Mouse (Mus musculus) gastrocnemius, adult 2 months (tissue): Measurements from ENCODE around the gene Tmem26. TPM values are rescaled to one million over a fixed set of nuclear protein-coding genes. Genes with fewer than 3 reads are reported as not detected.

ENCODE experiments used
- DNase-seq: peaks from one replicate; pipeline ENCODE4 v3.0.0; 2022
- H3K27ac ChIP-seq: fragments of 200-600 bp; 2 replicates; pipeline ENCODE4 v1.8.1; 2022; ENCODE audit warnings: mild to moderate bottlenecking
- H3K4me3 ChIP-seq: fragments of 200-600 bp; 2 replicates; pipeline ENCODE4 v1.8.1; 2022; ENCODE audit warnings: mild to moderate bottlenecking, moderate library complexity
- CTCF ChIP-seq: fragments of 200-600 bp; IDR thresholded peaks from 2 replicates; pipeline ENCODE4 v1.8.1; 2022; ENCODE audit warnings: antibody characterized with exemption, mild to moderate bottlenecking, moderate library complexity
- intact Hi-C: fragments of 180-260 bp; cut with DNase I; formaldehyde crosslinking; loops from one replicate; pipeline ENCODE4 v1.15.1; 2025
- long read RNA-seq, 2 experiments: library from polyadenylated mRNA; stranded (forward); transcript quantifications; one replicate each; pipeline ENCODE4 v2.0.0; 2021
- total RNA-seq, 2 experiments: library from RNA; stranded (reverse); gene quantifications; 2 replicates each; pipeline ENCODE4 v1.2.3; 2021

Gene Tmem26
- total RNA-seq: under 1 TPM; 0.59 to 0.66 TPM
- long read RNA-seq, experiment 1: 0 reads
- long read RNA-seq, experiment 2: 0 reads

DNA sequence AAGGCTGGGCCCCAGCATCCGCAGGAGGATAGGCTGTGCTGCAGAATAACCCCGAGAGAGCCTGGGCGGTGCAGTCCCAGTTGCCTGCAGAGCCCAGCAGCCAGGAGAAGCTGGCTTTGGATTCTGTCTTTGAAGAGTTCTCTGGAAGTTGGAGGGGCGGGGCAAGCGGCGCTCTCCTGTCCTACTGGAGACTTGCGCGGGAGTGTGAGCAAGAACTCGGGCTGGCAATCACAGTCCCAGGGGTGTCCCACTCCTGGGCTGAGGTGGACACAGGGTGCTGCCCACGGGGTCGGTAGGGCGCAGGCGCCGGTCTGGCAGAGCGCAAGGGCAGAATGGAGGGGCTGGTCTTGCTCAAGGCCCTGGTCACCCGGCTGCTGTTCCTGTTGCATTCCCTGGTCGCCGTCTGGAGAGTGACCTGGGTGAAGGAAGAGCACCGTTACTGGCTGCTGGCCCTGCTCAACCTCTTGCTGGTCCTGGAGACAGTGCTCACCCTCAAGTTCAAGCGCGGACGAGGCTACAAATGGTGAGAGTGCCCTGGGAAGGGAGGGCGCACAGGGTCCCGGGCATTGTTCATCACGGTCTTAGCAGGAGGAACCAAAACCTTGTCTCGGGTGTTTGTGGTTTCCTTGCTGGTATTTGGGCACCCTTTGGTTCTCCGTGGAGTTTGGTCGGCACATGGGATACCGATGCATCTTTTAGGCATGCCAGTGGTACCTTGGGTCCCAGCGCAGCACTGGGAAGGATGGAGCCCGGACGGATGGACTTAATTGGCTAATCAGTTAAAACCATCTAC is at the start of gene Tmem26:
Gene Tmem26, plus strand, starts transcription at position 79 of the 793 bp plus-strand sequence.
- peak within 1 kb of the TSS; percentile 10; the same call in 1 of the 2 replicates for H3K27ac ChIP-seq
- TF ChIP-seq CTCF: no peak
- H3K4me3 ChIP-seq: peak within 1 kb of the TSS; percentile 70
- DNase-seq: peak; percentile 46
- intact Hi-C loops: no loop called here

DNA sequence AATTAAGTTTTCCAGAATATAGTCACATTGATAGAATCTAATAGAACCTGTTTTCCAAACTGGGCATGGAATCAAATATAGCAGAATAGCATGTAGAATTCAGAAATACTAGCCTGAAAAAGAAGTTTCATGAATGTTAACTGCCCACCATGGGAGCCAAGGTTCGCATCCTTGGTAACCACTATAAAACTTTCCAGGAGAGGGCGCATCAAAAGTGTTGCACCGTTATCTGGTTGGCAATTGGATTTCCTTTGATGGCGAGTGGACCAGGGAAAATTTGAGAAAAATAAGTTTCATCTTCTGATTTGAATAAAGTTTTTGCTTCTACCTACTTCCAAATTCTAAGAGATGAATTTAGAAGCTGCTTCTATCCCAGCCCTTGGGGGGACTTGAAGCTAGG is 44.8 kb upstream of the Tmem26 start:
- peak; percentile 24; the same call in 1 of the 2 replicates for TF ChIP-seq CTCF
- DNase-seq: no peak
- no peak overlapping the region for H3K27ac ChIP-seq
- intact Hi-C loops: no loop called here
- H3K4me3 ChIP-seq: no peak overlapping the region

DNA sequence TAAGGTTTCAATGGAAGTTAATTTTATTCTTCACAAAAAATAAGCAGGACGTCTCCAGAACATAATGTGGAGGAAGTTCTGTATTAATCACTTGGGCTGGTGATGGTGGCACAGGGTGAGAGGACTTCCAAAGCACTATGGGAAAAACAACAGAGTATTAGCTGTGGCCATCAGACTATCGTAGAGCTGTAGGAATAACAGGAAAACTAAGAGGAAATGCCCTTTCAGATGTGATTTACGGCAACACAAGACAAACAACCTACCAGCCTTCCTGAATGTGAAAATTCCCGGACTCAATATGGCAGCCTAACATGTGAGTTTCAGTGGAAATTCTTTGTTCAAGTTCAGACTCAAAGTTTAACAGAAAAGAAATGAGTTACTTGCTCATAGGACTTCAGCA is 42.2 kb upstream of the Tmem26 start:
- TF ChIP-seq CTCF: no peak
- H3K4me3 ChIP-seq: no peak overlapping the region
- no peak for DNase-seq
- no peak overlapping the region for H3K27ac ChIP-seq
- intact Hi-C loops: no loop called here

DNA sequence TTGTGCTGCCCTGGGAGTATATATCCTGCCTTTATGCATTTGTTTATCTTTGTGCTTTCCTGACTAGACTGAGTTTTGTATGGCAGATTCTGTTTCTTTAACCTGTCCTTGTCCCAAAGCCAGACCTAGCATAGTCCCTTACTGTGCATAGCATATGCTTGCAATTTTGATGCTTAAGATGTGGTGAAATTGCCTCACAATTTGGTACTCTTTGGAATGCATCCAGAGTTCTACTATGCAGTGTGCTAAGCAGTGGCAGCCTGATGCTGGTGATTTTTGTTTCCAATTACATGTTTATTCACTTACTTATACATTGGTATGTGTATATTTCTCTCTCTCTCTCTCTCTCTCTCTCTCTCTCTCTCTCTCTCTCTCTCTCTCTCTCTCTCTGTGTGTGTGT is 37.9 kb upstream of the Tmem26 start:
- intact Hi-C loops: no loop called here
- DNase-seq: no peak
- Histone ChIP-seq H3K27ac (no peak overlapping the region), H3K4me3 (no peak overlapping the region)
- no peak for TF ChIP-seq CTCF

DNA sequence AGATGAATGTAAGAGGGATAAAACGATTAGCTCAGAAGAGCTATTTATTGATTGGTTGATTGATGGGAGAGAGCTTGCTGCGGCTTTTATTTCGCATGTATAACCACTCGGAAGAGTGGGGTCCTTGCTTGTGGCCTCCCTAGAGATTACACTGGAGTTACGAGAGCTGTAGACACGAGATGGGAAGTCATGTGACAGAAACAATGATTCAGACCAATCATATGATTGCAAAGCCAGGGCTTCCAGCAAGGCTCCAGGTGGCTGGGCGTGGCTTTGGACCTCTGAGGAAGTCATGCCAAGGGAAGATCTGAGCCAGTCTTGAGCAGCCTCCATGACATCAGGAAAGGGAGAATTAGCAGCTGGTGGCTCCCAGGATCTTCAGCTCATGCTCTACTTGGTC is 32.3 kb upstream of the Tmem26 start:
- TF ChIP-seq CTCF: no peak
- Histone ChIP-seq H3K27ac (no peak overlapping the region), H3K4me3 (no peak overlapping the region)
- DNase-seq: no peak
- intact Hi-C loops: no loop called here

DNA sequence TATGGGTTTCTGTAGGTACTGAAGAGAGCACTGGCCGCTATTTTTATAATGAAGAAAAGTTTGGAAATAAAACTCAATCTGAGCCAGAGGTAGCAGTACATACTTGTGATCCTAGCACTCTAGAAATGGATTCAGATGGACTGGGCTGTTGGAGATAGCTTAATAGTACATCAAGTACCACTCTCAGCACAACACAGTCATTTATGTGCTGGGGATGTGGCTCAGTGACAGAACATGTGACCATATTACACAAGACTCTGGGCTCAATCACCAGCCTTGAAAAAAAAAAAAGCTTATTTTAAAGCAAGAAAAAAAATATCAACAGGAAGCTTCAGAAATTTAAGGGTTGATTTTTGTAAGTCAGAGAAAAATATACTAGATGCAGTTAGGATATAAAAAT is 31.0 kb upstream of the Tmem26 start:
- intact Hi-C loops: no loop called here
- no peak for TF ChIP-seq CTCF
- Histone ChIP-seq H3K27ac (no peak overlapping the region), H3K4me3 (no peak overlapping the region)
- DNase-seq: no peak

DNA sequence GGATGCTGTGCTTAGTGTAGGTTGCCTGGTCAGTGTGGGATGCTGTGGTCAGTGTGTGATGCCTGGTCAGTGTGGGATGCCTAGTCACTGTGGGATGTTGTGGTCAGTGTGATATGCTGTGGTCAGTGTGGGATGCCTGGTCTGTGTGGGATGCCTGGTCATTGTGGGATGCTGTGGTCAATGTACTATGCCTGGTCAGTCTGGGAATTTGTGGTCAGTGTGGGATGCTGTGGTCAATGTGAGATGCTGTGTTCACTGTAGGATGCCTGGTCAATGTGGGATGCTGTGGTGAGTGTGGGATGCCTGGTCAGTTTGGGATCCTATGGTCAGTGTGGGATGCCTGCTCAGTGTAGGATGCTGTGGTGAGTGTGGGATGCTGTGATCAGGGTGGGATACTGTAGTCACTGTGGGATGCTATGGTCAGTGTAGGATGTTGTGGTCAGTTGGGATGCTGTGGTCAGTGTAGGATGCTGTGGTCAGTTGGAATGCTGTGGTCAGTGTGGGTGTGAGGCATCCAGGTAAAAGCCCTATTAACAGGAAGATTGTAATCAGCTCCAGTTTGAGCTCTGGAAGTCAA is 27.6 kb upstream of the Tmem26 start:
- intact Hi-C loops: no loop called here
- Histone ChIP-seq H3K4me3 (no peak overlapping the region), H3K27ac (no peak overlapping the region)
- DNase-seq: no peak
- no peak for TF ChIP-seq CTCF

DNA sequence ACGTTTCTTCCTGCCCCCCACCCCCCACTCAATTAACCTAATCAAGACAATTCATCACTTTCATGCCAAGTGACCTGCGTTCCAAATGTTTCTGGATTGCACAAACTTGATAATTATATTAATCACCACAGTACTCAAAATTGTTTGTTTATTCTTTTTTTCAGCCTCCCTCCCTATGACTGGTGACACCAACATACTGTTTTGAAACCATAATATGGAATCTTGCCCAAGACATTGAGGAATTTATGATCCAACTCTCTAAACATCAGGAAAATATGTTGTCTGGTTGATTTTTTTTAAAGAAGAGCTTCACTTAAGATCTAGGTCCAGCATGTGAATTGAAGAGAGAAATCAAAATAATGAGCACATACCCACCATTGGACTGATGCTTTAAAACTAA is 19.2 kb upstream of the Tmem26 start:
- intact Hi-C loops: no loop called here
- Histone ChIP-seq H3K27ac (no peak overlapping the region), H3K4me3 (no peak overlapping the region)
- DNase-seq: no peak
- no peak for TF ChIP-seq CTCF

DNA sequence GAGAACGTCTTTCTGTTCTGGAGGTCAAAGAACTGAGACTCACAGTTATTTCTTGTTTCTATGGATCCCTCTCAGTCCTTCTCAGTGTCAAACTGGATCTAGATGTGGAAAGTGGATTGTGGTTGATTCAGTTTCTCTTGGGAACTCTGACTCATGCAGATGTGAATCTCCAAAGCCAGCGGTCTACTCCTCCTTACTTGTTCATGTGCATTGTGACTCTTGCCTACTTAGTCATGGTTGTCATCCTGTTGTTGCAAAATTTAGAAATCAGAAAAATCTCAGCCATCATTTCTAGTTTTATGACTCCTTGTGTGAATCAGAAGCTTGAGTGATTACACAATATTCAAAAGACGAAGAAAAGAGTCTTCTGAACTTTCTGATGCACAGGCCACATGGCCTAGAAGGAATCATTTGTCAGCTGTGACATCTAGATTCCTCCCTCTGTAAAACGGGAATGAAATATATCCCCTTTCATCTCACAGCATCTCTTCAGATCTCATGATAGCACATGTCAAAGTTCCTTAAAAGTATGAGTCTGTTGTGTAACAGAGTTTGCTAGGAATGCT is 17.9 kb upstream of the Tmem26 start:
- 0 out of 2 replicates have a peak overlapping the region, but pooled peaks have one; percentile 2 for H3K27ac ChIP-seq
- intact Hi-C loops: no loop called here
- H3K4me3 ChIP-seq: no peak overlapping the region
- no peak for TF ChIP-seq CTCF
- no peak for DNase-seq

DNA sequence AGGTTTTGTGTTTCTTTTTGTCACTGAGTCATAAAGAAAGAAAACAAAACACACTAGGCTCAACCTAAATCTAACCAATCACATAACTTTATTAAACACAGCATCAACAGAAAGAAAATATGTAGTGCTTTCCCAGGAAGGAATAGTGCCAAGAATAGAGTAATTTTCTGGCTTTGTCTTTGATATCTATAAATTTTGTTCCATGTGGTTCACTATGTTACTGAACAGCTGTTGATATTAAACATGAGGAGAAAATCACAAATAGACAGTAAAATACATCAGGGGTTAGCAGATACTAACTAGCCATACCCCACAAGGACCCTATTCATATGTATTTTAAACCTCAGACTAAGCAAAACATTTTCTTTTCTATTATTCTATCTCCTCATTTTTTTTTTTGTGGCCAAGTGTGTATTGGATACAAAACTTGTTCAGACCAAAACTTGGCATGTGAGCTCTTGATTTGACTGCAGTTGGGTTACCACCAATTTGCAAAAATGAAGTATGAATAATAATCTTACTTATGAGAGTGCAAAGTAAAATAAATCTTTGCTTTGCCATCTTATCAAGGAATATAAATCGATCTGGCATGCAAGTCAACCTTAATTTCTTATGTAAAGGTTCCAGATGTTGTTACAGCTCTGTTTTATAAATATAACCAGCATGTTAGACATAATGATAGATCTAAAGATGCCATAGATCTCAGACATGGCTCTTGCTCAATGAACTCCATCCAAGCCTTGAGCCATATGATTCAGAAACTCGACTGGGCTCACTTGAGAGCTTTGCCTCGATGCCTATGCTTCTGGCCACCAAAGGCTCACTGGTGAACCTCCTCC is 16.2 kb upstream of the Tmem26 start:
- Histone ChIP-seq H3K27ac (0 out of 2 replicates have a peak overlapping the region, but pooled peaks have one; percentile 6), H3K4me3 (no peak overlapping the region)
- TF ChIP-seq CTCF: no peak
- intact Hi-C loops: no loop called here
- DNase-seq: no peak

DNA sequence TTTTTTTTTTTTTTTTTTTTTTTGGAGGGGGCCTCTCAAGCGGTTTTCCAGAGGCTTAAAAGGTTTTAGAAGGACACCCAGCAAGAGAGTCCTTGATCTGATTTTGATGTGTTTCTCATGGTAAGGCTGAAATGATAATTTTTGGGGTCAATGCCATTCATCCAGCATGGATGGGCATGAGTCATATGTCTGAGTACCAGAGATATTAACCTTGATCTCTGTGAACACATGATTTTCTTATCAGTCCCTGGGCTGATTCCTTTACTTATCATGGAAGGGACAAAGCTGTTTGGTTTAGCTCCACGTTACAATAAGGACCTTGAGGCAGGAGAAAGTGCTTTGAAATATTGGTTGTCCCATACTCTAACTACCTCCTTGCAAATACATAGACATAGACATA is 10.5 kb upstream of the Tmem26 start:
- DNase-seq: no peak
- no peak overlapping the region for H3K4me3 ChIP-seq
- intact Hi-C loops: no loop called here
- no peak for TF ChIP-seq CTCF
- H3K27ac ChIP-seq: no peak overlapping the region

DNA sequence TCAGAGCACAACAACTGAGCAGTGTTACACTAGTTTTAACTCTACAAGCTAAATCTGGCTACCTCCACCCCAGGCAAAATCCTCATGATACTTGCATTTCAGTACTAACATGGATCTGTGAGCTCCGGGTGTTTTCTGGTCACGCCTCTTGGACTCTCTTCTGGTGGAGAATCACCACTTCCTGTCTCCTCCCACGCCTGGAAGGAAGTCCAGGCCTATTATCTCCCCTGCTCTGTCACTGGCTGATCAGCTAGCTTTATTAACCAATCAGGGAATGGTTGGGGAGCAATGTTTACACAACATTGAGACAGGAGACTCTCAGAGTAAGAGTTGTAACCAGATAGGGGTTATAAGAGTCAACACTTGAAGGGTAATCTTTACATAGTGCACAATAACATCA is 9.1 kb upstream of the Tmem26 start:
- intact Hi-C loops: no loop called here
- Histone ChIP-seq H3K27ac (no peak overlapping the region), H3K4me3 (no peak overlapping the region)
- TF ChIP-seq CTCF: no peak
- DNase-seq: no peak

DNA sequence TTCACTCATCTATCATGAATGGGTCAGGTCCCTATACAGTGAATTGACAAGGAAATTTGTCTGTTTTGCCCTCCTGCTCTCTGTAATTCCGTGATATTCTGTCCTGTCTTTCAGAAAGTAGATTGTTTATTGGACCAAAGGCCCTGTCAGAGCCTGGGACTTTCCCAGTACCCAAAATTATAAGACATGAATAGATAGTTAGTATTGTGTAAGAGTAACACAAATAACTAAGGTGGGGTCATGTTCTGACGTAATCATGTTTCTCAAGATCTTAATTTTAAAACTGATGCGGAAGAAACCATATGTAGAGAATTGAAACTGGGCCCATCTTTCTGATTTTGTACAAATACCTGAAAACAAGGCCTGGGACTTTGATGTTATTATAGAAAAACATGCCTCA is 8.1 kb upstream of the Tmem26 start:
- no peak for TF ChIP-seq CTCF
- no peak overlapping the region for H3K27ac ChIP-seq
- no peak overlapping the region for H3K4me3 ChIP-seq
- no peak for DNase-seq
- intact Hi-C loops: no loop called here
